Mouse (Mus musculus) lung, postnatal 0 days (tissue): ENCODE measurements around the gene Rab3c. TPM values are rescaled to one million over a fixed set of nuclear protein-coding genes. Genes with fewer than 3 reads are reported as not detected.

ENCODE experiments used
- ATAC-seq: fragments of 200-750 bp; cut with Nextera tagmentation; 2 replicates; pipeline ENCODE4 v1.8.0; 2017; ENCODE audit warnings: moderate library complexity
- DNase-seq: peaks from one replicate; pipeline ENCODE4 v3.0.0-alpha.2; 2016; ENCODE audit warnings: low spot score
- H3K27ac ChIP-seq: fragments of 300-500 bp; sonication (generic); 2 replicates; pipeline ENCODE4 v1.5.1; 2014; ENCODE audit warnings: antibody characterized with exemption, mild to moderate bottlenecking, low read length, mixed read lengths
- H3K27me3 ChIP-seq: fragments of 300-500 bp; sonication (generic); replicated peaks from 2 replicates; pipeline ENCODE4 v1.6.1; 2014; ENCODE audit warnings: low read length, mixed read lengths; ENCODE audit not compliant: insufficient read depth
- H3K36me3 ChIP-seq: fragments of 300-500 bp; sonication (generic); 2 replicates; pipeline ENCODE4 v1.6.1; 2014; ENCODE audit warnings: low read length, mixed read lengths; ENCODE audit not compliant: insufficient read depth
- H3K4me1 ChIP-seq: fragments of 300-500 bp; sonication (generic); 2 replicates; pipeline ENCODE4 v1.6.1; 2014; ENCODE audit warnings: antibody characterized with exemption, low read depth, low read length, mixed read lengths; ENCODE audit not compliant: insufficient read depth
- H3K4me2 ChIP-seq: fragments of 300-500 bp; sonication (generic); replicated peaks from 2 replicates; pipeline ENCODE4 v1.6.1; 2014; ENCODE audit warnings: low read depth, mild to moderate bottlenecking, low read length, moderate library complexity, mixed read lengths
- H3K4me3 ChIP-seq: fragments of 300-500 bp; sonication (generic); 2 replicates; pipeline ENCODE4 v1.5.1; 2014; ENCODE audit warnings: low read depth, low read length
- H3K9ac ChIP-seq: fragments of 300-500 bp; sonication (generic); replicated peaks from 2 replicates; pipeline ENCODE4 v1.6.1; 2014; ENCODE audit warnings: low read depth, mild to moderate bottlenecking
- H3K9me3 ChIP-seq: fragments of 300-500 bp; sonication (generic); 2 replicates; pipeline ENCODE4 v1.6.1; 2016; ENCODE audit warnings: low read length, mixed read lengths
- CTCF ChIP-seq: IDR thresholded peaks from 2 replicates; pipeline ENCODE4 v1.5.1; 2016; ENCODE audit warnings: antibody characterized with exemption, mild to moderate bottlenecking
- EP300 ChIP-seq: IDR thresholded peaks from 2 replicates; pipeline ENCODE4 v1.6.1; 2016; ENCODE audit warnings: antibody characterized with exemption, mild to moderate bottlenecking, control low read depth
- WGBS: fragments of 180-500 bp; shearing (Covaris S2); extraction: QIAGEN DNeasy Blood & Tissue Kit; methylation state at CpG from one replicate; pipeline ENCODE4 v1.1.7; 2014; 5-methylcytosine and 5-hydroxymethylcytosine counted together
- polyA plus RNA-seq: library from polyadenylated mRNA; unstranded; fragments of >200 nt; fragmentation: Nextera tagmentation; extraction: Ambion mirVana; gene quantifications from 2 replicates; pipeline ENCODE4 v1.2.1, GENCODE M21; 2015

Rab3c gene
- polyA plus RNA-seq, 1 experiment from 2014 or later, result 2.8 TPM

GRCm38 (mm10) chr13:110044418-110044817, 236.4 kb downstream of the Rab3c start:
- no peak overlapping the region for H3K4me3 ChIP-seq
- no peaks in the 10 kb centered on the region for H3K27me3 ChIP-seq
- no peaks in the 10 kb centered on the region for H3K9me3 ChIP-seq
- no peaks in the 10 kb centered on the region for H3K36me3 ChIP-seq
- 77% methylated on average over 4 of the region's 4 CpGs for WGBS
- ATAC-seq (no peak), DNase-seq (no peak)
- H3K27ac ChIP-seq, result no peak overlapping the region
- no peak overlapping the region for H3K4me2 ChIP-seq
- no peak overlapping the region for H3K9ac ChIP-seq
- H3K4me1 ChIP-seq, result no peaks in the 10 kb centered on the region
- TF ChIP-seq EP300 (no peak), CTCF (peak; percentile 33)

- Histone ChIP-seq H3K27me3 (no peaks in the 10 kb centered on the region), H3K36me3 (no peaks in the 10 kb centered on the region), H3K9me3 (no peaks in the 10 kb centered on the region), H3K4me2 (no peak overlapping the region), H3K9ac (no peak overlapping the region), H3K4me1 (no peaks in the 10 kb centered on the region), H3K27ac (no peak overlapping the region), H3K4me3 (no peak overlapping the region)
- peak; percentile 57 for DNase-seq
- no peak for ATAC-seq
- WGBS, result 86% methylated on average over 3 of the region's 3 CpGs
- TF ChIP-seq EP300 (no peak), CTCF (peak; percentile 73)
Observed at GRCm38 (mm10) chr13:110039779-110040498, 240.9 kb downstream of the Rab3c start.

GRCm38 (mm10) chr13:110039170-110039569, 241.6 kb downstream of the Rab3c start:
- no peak overlapping the region for H3K4me2 ChIP-seq
- WGBS, result 51% methylated on average over 9 of the region's 9 CpGs
- no peak overlapping the region for H3K4me3 ChIP-seq
- no peak overlapping the region for H3K27ac ChIP-seq
- no peaks in the 10 kb centered on the region for H3K36me3 ChIP-seq
- H3K27me3 ChIP-seq, result no peaks in the 10 kb centered on the region
- H3K9me3 ChIP-seq, result no peaks in the 10 kb centered on the region
- DNase-seq (no peak), ATAC-seq (no peak)
- no peaks in the 10 kb centered on the region for H3K4me1 ChIP-seq
- H3K9ac ChIP-seq, result no peak overlapping the region
- TF ChIP-seq EP300, result no peak

- H3K4me2 ChIP-seq, result no peak overlapping the region
- no peak for DNase-seq
- no peak overlapping the region for H3K27ac ChIP-seq
- H3K9me3 ChIP-seq, result no peaks in the 10 kb centered on the region
- TF ChIP-seq EP300 (no peak), CTCF (no peak)
- no peaks in the 10 kb centered on the region for H3K27me3 ChIP-seq
- no peak overlapping the region for H3K9ac ChIP-seq
- no peak overlapping the region for H3K4me3 ChIP-seq
- H3K4me1 ChIP-seq, result no peaks in the 10 kb centered on the region
- ATAC-seq, result no peak
- H3K36me3 ChIP-seq, result no peaks in the 10 kb centered on the region
- WGBS, result 65% methylated on average over 3 of the region's 3 CpGs
Observed at GRCm38 (mm10) chr13:110038521-110038920, 242.3 kb downstream of the Rab3c start.

GRCm38 (mm10) chr13:110034885-110035284, 245.9 kb downstream of the Rab3c start:
- Histone ChIP-seq H3K4me1 (no peaks in the 10 kb centered on the region), H3K9me3 (no peaks in the 10 kb centered on the region), H3K36me3 (no peaks in the 10 kb centered on the region), H3K27ac (no peak overlapping the region), H3K4me2 (no peak overlapping the region), H3K27me3 (no peaks in the 10 kb centered on the region), H3K9ac (no peak overlapping the region), H3K4me3 (no peak overlapping the region)
- TF ChIP-seq CTCF, result no peak
- TF ChIP-seq EP300, result no peak
- ATAC-seq (no peak), DNase-seq (no peak)
- 74% methylated on average over 6 of the region's 6 CpGs for WGBS

GRCm38 (mm10) chr13:110034041-110034440, 246.8 kb downstream of the Rab3c start:
- 60% methylated on average over 7 of the region's 7 CpGs for WGBS
- Histone ChIP-seq H3K4me2 (no peak overlapping the region), H3K4me3 (no peak overlapping the region), H3K4me1 (no peaks in the 10 kb centered on the region), H3K9me3 (no peaks in the 10 kb centered on the region), H3K9ac (no peak overlapping the region), H3K27me3 (no peaks in the 10 kb centered on the region), H3K36me3 (no peaks in the 10 kb centered on the region), H3K27ac (no peak overlapping the region)
- ATAC-seq (no peak), DNase-seq (no peak)
- no peak for TF ChIP-seq CTCF

- TF ChIP-seq EP300, result no peak
- TF ChIP-seq CTCF, result no peak
- H3K4me1 ChIP-seq, result no peaks in the 10 kb centered on the region
- DNase-seq, result no peak
- no peak overlapping the region for H3K27ac ChIP-seq
- H3K4me3 ChIP-seq, result no peak overlapping the region
- H3K9ac ChIP-seq, result no peak overlapping the region
- H3K36me3 ChIP-seq, result no peaks in the 10 kb centered on the region
- no peak for ATAC-seq
- 27% methylated on average over 6 of the region's 6 CpGs for WGBS
- H3K9me3 ChIP-seq, result no peaks in the 10 kb centered on the region
- no peak overlapping the region for H3K4me2 ChIP-seq
- no peaks in the 10 kb centered on the region for H3K27me3 ChIP-seq
Observed at GRCm38 (mm10) chr13:110031886-110032285, 248.9 kb downstream of the Rab3c start.
